Mouse (Mus musculus): ENCODE data around the gene Smoc1. TPM values are rescaled to one million over a fixed set of nuclear protein-coding genes. Genes with fewer than 3 reads are reported as not detected.

The Smoc1 gene
- total and polyA plus RNA-seq, 2 experiments from 2014 or later: 24.5 to 28.7 TPM

DNA sequence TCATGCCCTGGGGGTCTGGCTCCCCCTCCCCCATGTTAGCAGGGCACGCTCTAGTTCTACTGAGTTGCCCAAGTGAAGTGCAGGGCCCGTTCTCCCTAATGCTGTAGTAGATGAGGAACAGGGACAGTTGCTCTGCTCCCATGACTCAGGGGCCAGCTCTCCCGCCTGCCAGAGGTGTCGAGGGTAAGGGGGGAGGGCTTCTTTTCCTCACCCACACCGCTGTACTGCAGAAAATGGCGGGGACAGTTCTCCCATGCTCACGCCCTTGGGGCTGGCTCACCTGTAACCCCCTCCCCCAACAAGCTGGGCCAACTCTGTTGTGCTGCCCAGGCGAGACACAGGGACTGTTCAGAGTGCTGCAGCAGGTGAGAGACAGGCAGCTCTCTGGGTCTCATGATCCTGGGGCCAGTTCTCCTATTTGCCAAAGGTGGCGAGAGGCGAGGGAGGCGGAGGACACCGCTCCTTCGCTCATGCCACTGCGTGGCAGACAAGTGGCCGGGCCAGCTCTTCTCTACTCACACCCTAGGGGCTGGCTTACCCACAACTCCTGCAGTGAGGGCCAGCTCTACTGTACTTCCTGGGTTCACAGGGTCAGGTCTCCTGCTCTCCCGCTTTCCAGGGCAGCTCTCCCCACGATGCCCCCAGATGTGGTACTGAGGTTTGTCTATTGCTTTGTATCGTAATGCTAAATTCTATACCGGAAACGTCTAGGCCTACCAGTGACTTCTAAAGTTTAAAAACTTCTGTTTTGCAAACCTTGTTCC is 7.9 kb upstream of the Smoc1 start:
- ATAC-seq (ENCODE audit: low FRiP score) (no peak), DNase-seq (ENCODE audit: low spot score) (no peak)
- Histone ChIP-seq H3K4me3 (ENCODE audit: low read depth, low read length) (no peak overlapping the region), H3K36me3 (ENCODE audit: insufficient read depth, low read length) (no peaks in the 10 kb centered on the region), H3K27ac (ENCODE audit: low read depth, low read length) (no peak overlapping the region), H3K27me3 (ENCODE audit: insufficient read depth, low read length) (no peaks in the 10 kb centered on the region), H3K4me1 (ENCODE audit: insufficient read depth, low read length) (no peaks in the 10 kb centered on the region), H3K9ac (replicated peaks; ENCODE audit: low read length, poor library complexity, severe bottlenecking) (no peak overlapping the region), H3K9me3 (ENCODE audit: low read length) (no peaks in the 10 kb centered on the region), H3K4me2 (ENCODE audit: low read depth, low read length, poor library complexity, severe bottlenecking) (no peak overlapping the region)
- 85% methylated on average over 20 of the region's 20 CpGs for WGBS
- TF ChIP-seq CTCF (IDR thresholded peaks at IDR 0.05): no peak

DNA sequence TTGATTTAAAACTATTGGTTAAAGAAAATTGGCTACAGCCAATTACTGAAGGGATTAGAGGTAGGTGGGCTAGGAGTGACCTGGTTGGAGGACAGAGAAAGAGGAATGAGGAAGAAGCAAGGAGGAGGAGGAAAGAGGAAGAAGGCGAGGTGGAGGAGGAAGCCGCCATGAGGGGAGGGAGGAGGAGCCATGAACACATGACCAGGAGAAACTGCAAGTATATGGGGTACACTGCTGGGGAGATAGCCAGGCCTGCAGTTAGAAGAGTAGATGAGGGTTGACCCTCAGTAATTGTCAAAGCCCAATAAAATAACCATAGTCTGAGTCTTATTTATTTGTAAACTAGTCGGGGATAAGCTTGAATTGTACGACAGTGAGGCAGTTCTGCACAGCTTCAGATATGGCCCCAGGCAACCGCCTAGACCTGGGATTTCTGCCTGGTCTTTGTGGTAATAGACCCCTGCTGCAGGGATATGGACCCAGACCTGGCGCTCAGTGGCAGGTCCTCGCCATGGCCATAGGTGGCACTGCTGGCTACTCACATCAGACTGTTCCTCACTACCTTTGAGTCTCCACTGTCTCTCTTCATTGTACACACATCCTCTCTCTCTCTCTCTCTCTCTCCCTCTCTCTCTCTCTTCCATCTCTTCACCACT is 7.2 kb upstream of the Smoc1 start:
- no peak for ATAC-seq (ENCODE audit: low FRiP score)
- H3K27me3 ChIP-seq (ENCODE audit: insufficient read depth, low read length): no peaks in the 10 kb centered on the region
- TF ChIP-seq CTCF (IDR thresholded peaks at IDR 0.05): no peak
- no peaks in the 10 kb centered on the region for H3K36me3 ChIP-seq (ENCODE audit: insufficient read depth, low read length)
- H3K4me2 ChIP-seq (ENCODE audit: low read depth, low read length, poor library complexity, severe bottlenecking): no peak overlapping the region
- H3K9ac ChIP-seq (replicated peaks; ENCODE audit: low read length, poor library complexity, severe bottlenecking): no peak overlapping the region
- H3K9me3 ChIP-seq (ENCODE audit: low read length): no peaks in the 10 kb centered on the region
- H3K4me3 ChIP-seq (ENCODE audit: low read depth, low read length): no peak overlapping the region
- H3K4me1 ChIP-seq (ENCODE audit: insufficient read depth, low read length): no peaks in the 10 kb centered on the region
- no peak overlapping the region for H3K27ac ChIP-seq (ENCODE audit: low read depth, low read length)
- DNase-seq (ENCODE audit: low spot score): no peak
- 85% methylated on average over 7 of the region's 7 CpGs for WGBS

DNA sequence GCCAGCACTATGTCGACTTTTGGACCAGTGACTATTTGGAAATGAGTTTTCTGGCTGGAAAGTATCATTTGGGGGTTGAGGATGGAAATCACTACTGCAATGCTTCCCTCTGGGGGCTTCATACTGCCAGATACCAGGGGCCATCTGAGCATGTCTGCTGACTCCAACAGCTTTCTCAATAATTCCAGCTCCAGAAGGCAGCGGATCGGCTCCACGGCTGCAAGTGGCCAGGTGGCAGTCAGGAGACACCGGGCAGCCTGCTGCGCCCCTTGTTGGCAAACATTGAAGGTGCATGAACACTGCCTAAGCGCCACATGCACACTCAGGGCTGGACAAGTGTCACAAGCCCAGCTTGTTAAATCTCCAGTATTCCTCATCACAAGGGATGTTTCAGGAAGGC is 2.2 kb upstream of the Smoc1 start:
- Histone ChIP-seq H3K36me3 (ENCODE audit: insufficient read depth, low read length) (no peaks in the 10 kb centered on the region), H3K4me2 (ENCODE audit: low read depth, low read length, poor library complexity, severe bottlenecking) (no peak overlapping the region), H3K4me3 (ENCODE audit: low read depth, low read length) (no peak overlapping the region), H3K9me3 (ENCODE audit: low read length) (no peaks in the 10 kb centered on the region), H3K27me3 (ENCODE audit: insufficient read depth, low read length) (no peaks in the 10 kb centered on the region), H3K27ac (ENCODE audit: low read depth, low read length) (no peak overlapping the region), H3K4me1 (ENCODE audit: insufficient read depth, low read length) (no peaks in the 10 kb centered on the region), H3K9ac (replicated peaks; ENCODE audit: low read length, poor library complexity, severe bottlenecking) (no peak overlapping the region)
- DNase-seq (ENCODE audit: low spot score) (peak; percentile 37), ATAC-seq (ENCODE audit: low FRiP score) (no peak)
- 88% methylated on average over 7 of the region's 7 CpGs for WGBS
- TF ChIP-seq CTCF (IDR thresholded peaks at IDR 0.05): no peak

DNA sequence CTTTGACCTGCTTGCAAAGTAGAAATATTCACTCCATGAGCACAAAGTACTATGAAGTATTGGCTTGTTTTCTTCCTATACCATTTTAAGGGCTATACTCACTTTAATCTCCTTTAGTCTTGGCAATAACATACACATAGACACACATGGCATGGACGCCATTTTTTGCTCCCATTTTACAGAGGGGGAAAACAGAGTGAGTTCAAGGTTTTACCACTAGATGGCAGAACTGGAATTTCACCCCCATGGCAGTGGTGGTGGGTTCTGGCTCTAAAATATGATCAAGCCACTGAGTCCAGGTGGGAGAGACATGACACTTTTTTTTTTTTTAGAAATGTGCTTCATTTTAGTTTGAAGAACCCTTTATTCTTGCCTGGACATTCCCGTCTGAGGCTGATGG is 1.6 kb upstream of the Smoc1 start:
- 66% methylated on average over 2 of the region's 2 CpGs for whole genome bisulfite sequencing
- no peak overlapping the region for H3K27ac ChIP-seq (ENCODE audit: low read depth, low read length)
- no peaks in the 10 kb centered on the region for H3K36me3 ChIP-seq (ENCODE audit: insufficient read depth, low read length)
- DNase-seq (ENCODE audit: low spot score) (no peak), ATAC-seq (ENCODE audit: low FRiP score) (no peak)
- no peak overlapping the region for H3K4me2 ChIP-seq (ENCODE audit: low read depth, low read length, poor library complexity, severe bottlenecking)
- H3K9me3 ChIP-seq (ENCODE audit: low read length): no peaks in the 10 kb centered on the region
- no peak overlapping the region for H3K4me3 ChIP-seq (ENCODE audit: low read depth, low read length)
- peak; percentile 12; the same call in 1 of the 2 replicates for TF ChIP-seq CTCF (IDR thresholded peaks at IDR 0.05)
- no peaks in the 10 kb centered on the region for H3K27me3 ChIP-seq (ENCODE audit: insufficient read depth, low read length)
- no peak overlapping the region for H3K9ac ChIP-seq (replicated peaks; ENCODE audit: low read length, poor library complexity, severe bottlenecking)
- H3K4me1 ChIP-seq (ENCODE audit: insufficient read depth, low read length): no peaks in the 10 kb centered on the region; the same call in 1 of the 2 replicates

DNA sequence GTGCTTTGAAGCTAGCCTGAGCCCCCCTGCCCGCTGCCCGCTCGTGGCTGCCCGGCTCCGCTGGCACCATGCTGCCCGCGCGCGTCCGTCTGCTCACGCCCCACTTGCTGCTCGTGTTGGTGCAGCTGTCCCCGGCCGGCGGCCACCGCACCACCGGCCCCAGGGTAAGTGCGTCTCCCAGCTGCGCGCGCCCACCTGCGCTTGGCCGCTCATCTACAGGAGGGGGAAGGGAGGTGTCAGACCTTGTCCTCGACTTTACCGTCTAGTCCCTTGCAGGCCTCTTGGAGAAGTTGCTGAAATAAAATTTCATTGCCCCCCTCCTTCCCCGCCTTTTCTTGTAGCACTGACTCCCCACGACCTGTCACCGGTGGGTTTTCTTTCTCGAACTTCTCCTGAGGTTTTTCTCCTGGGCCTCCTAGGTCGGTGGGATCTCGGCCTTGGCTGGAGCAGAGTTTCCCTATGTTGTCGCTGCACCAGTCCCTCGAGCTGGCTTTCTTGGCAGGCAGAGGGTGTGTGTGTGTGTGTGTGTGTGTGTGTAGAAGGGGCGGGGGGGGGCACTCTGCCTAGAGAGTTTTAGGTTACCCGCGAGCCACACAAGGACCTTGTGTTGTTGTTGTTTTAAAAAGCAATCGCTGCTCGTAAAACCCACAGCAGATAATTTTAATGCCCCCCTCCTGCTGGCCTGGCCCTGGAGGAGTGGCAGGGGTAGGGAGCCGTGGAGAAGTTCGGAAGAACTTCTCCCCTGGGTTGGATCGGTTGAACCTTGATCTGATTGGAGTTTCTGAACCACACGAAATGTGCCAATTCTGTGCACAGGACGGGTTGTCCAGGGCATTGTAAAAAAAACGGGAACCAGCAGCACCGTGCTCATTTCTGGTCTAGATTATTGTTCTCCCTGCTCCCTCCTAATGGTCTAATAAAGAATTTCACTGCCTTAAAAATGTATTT is 661 bp downstream of the Smoc1 start:
- H3K27ac ChIP-seq (ENCODE audit: low read depth, low read length): peak overlapping the region; percentile 43; the same call in 1 of the 2 replicates
- H3K9ac ChIP-seq (replicated peaks; ENCODE audit: low read length, poor library complexity, severe bottlenecking): peak overlapping the region; percentile 68
- no peaks in the 10 kb centered on the region for H3K27me3 ChIP-seq (ENCODE audit: insufficient read depth, low read length)
- peak; percentile 71 for ATAC-seq (ENCODE audit: low FRiP score)
- peak; percentile 40 for TF ChIP-seq CTCF (IDR thresholded peaks at IDR 0.05)
- no peaks in the 10 kb centered on the region for H3K9me3 ChIP-seq (ENCODE audit: low read length)
- peak overlapping the region; percentile 95 for H3K4me2 ChIP-seq (ENCODE audit: low read depth, low read length, poor library complexity, severe bottlenecking)
- H3K4me1 ChIP-seq (ENCODE audit: insufficient read depth, low read length): no peaks in the 10 kb centered on the region; the same call in 1 of the 2 replicates
- WGBS: 3% methylated on average over 43 of the region's 45 CpGs
- no peaks in the 10 kb centered on the region for H3K36me3 ChIP-seq (ENCODE audit: insufficient read depth, low read length)
- H3K4me3 ChIP-seq (ENCODE audit: low read depth, low read length): peak overlapping the region; percentile 75
- DNase-seq (ENCODE audit: low spot score): peak; percentile 34

Data from midbrain, postnatal 0 days (tissue).